Mouse (Mus musculus) liver, embryonic 14.5 days (tissue): ENCODE data around the gene Olfr348. TPM values are rescaled to one million over a fixed set of nuclear protein-coding genes. Genes with fewer than 3 reads are reported as not detected.

ENCODE experiments used
- ATAC-seq: fragments of 200-750 bp; cut with Nextera tagmentation; 2 replicates; pipeline ENCODE4 v1.8.0; 2017; ENCODE audit warnings: moderate number of reproducible peaks, mild to moderate bottlenecking, moderate library complexity; ENCODE audit not compliant: insufficient read depth
- DNase-seq, 3 experiments: peaks; one replicate each; pipeline ENCODE4 v3.0.0-alpha.2; 2012 to 2013; ENCODE audit warnings: low read depth in 3 of 3, low spot score in 3 of 3
- H3K27ac ChIP-seq: fragments of 300-500 bp; sonication (generic); 2 replicates; pipeline ENCODE4 v1.5.1; 2014; ENCODE audit warnings: moderate library complexity, mild to moderate bottlenecking, control low read depth, inconsistent platforms
- H3K27me3 ChIP-seq: fragments of 300-500 bp; sonication (generic); 2 replicates; pipeline ENCODE4 v1.6.1; 2014; ENCODE audit warnings: mild to moderate bottlenecking, low read length, moderate library complexity; ENCODE audit not compliant: control insufficient read depth, insufficient read depth
- H3K36me3 ChIP-seq: fragments of 300-500 bp; sonication (generic); replicated peaks from 2 replicates; pipeline ENCODE4 v1.6.1; 2014; ENCODE audit warnings: low read depth; ENCODE audit not compliant: control insufficient read depth, insufficient read depth
- H3K4me1 ChIP-seq, 2 experiments: fragments of 200-500 bp in 1 of 2; fragments of 300-500 bp in 1 of 2; sonication (generic) in 1 of 2; replicated peaks; 2 replicates each; pipeline ENCODE4 v1.6.1; 2012 to 2014; ENCODE audit warnings: antibody characterized with exemption in 1 of 2, inconsistent platforms in 1 of 2, low read length in 1 of 2; ENCODE audit not compliant: control insufficient read depth in 2 of 2, insufficient read depth in 2 of 2
- H3K4me2 ChIP-seq: fragments of 300-500 bp; sonication (generic); 2 replicates; pipeline ENCODE4 v1.6.1; 2014; ENCODE audit warnings: low read depth, mild to moderate bottlenecking, control low read depth, moderate library complexity
- H3K4me3 ChIP-seq, 2 experiments: fragments of 200-500 bp in 1 of 2; fragments of 300-500 bp in 1 of 2; sonication (generic) in 1 of 2; 2 replicates each; pipeline ENCODE4 v1.5.1; 2012 to 2014; ENCODE audit warnings: low read depth in 2 of 2, low read length in 2 of 2, mild to moderate bottlenecking in 2 of 2, control low read depth in 1 of 2, inconsistent platforms in 1 of 2, moderate library complexity in 1 of 2; ENCODE audit not compliant: insufficient read depth in 1 of 2
- H3K9ac ChIP-seq: fragments of 300-500 bp; sonication (generic); replicated peaks from 2 replicates; pipeline ENCODE4 v1.6.1; 2014; ENCODE audit warnings: mild to moderate bottlenecking, control low read depth, moderate library complexity
- H3K9me3 ChIP-seq: fragments of 300-500 bp; sonication (generic); 2 replicates; pipeline ENCODE4 v1.6.1; 2016; ENCODE audit warnings: low read length, mixed read lengths; ENCODE audit not compliant: control insufficient read depth
- CTCF ChIP-seq: IDR thresholded peaks from 2 replicates; pipeline ENCODE4 v1.5.1; 2016; ENCODE audit warnings: antibody characterized with exemption, low read depth, control low read depth
- EP300 ChIP-seq: IDR thresholded peaks from 2 replicates; pipeline ENCODE4 v1.6.1; 2016; ENCODE audit warnings: antibody characterized with exemption, low read depth
- WGBS: fragments of 180-500 bp; shearing (Covaris S2); extraction: QIAGEN DNeasy Blood & Tissue Kit; methylation state at CpG from one replicate; pipeline ENCODE4 v1.1.7; 2014; ENCODE audit not compliant: insufficient replicate concordance; 5-methylcytosine and 5-hydroxymethylcytosine counted together
- polyA plus RNA-seq, 2 experiments: library from polyadenylated mRNA; depleted of rRNA in 1 of 2; stranded (reverse) in 1 of 2; unstranded in 1 of 2; fragments of >200 nt; fragmentation: Nextera tagmentation in 1 of 2; extraction: Ambion mirVana in 1 of 2; gene quantifications; 2 replicates each; pipeline versions ENCODE4 v1.2.1 to v1.2.3; 2012 to 2014

Olfr348 gene
- not detected in 2 replicates for polyA plus RNA-seq (2012; rRNA removed)
- polyA plus RNA-seq (2014; fragmentation: Nextera tagmentation; extraction: Ambion mirVana) = not detected in 2 replicates

GRCm38 (mm10) chr2:36783976-36784375, at the start of gene Olfr348:
TSS of gene Olfr348 (plus strand) at chr2:36784276.
- WGBS = 48% methylated on average over 2 of the region's 2 CpGs
- Histone ChIP-seq H3K36me3 (no peaks in the 10 kb centered on the region), H3K9ac (no peak within 1 kb of the TSS), H3K27ac (no peak within 1 kb of the TSS), H3K4me3 (no peak within 1 kb of the TSS), H3K9me3 (no peaks in the 10 kb centered on the region), H3K4me2 (no peak within 1 kb of the TSS), H3K4me1 (no peaks in the 10 kb centered on the region), H3K27me3 (no peaks in the 10 kb centered on the region)
- ATAC-seq = no peak
- no peak for DNase-seq
- TF ChIP-seq CTCF (no peak), EP300 (no peak)

- WGBS = 39% methylated on average over 3 of the region's 3 CpGs
- no peaks in the 10 kb centered on the region for H3K9me3 ChIP-seq
- DNase-seq (no peak), ATAC-seq (no peak)
- H3K4me2 ChIP-seq = no peak overlapping the region
- H3K36me3 ChIP-seq = no peaks in the 10 kb centered on the region
- no peaks in the 10 kb centered on the region for H3K27me3 ChIP-seq
- no peak overlapping the region for H3K4me3 ChIP-seq
- H3K4me1 ChIP-seq = no peaks in the 10 kb centered on the region
- H3K9ac ChIP-seq = no peak overlapping the region
- no peak for TF ChIP-seq EP300
- TF ChIP-seq CTCF = no peak
- H3K27ac ChIP-seq = no peak overlapping the region
These were observed 47.9 kb upstream of the Olfr348 start for GRCm38 (mm10) chr2:36736226-36736625.

DNA sequence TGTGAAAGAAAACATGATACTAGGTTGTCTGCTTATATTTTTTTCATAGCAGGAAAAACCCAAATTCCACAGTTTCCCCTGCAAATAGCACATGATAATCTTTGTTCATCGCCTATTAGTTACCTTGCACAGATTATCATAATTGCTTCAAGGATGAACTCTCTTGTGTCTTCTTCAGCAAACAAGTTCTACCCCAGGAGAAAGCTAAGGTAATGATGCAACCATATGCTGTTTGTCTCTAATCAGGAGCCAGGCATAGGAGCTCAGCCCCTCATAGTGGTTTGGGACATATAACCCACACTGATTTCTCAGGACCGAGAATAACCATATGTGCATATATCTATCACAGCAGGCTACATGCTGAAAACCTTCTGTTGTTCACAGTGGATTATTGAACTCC, 6.2 kb downstream of the Olfr348 start, which contains the start of gene Olfr50:
Gene Olfr50, plus strand, starts transcription at position 301 of the 400 bp plus-strand sequence.
- no peak for ATAC-seq
- TF ChIP-seq CTCF (no peak), EP300 (no peak)
- Histone ChIP-seq H3K4me1 (no peaks in the 10 kb centered on the region), H3K36me3 (no peaks in the 10 kb centered on the region), H3K9ac (no peak within 1 kb of the TSS), H3K27me3 (no peaks in the 10 kb centered on the region), H3K9me3 (no peaks in the 10 kb centered on the region), H3K27ac (no peak within 1 kb of the TSS), H3K4me3 (no peak within 1 kb of the TSS), H3K4me2 (no peak within 1 kb of the TSS)
- DNase-seq = no peak
- 47% methylated on average over 2 of the region's 2 CpGs for WGBS

- Histone ChIP-seq H3K27ac (no peak within 1 kb of the TSS), H3K36me3 (no peaks in the 10 kb centered on the region), H3K4me1 (no peaks in the 10 kb centered on the region), H3K9me3 (no peaks in the 10 kb centered on the region), H3K27me3 (no peaks in the 10 kb centered on the region), H3K4me2 (no peak within 1 kb of the TSS), H3K4me3 (no peak within 1 kb of the TSS), H3K9ac (no peak within 1 kb of the TSS)
- DNase-seq = no peak
- no peak for TF ChIP-seq CTCF
- TF ChIP-seq EP300 = no peak
- WGBS = 36% methylated on average over 1 of the region's 1 CpGs
- no peak for ATAC-seq
These were observed 32.9 kb downstream of the Olfr348 start, which contains the start of gene Olfr3 for GRCm38 (mm10) chr2:36816932-36817331. TSS of gene Olfr3 (minus strand) at chr2:36817032.

Other genes with a start within 250 kb of the Olfr348 start
- not detected in 2 replicates for gene Olfr344, start 217.6 kb upstream of the Olfr348 start, polyA plus RNA-seq (2012; rRNA removed)
- not detected in 2 replicates for gene Olfr344, start 217.6 kb upstream of the Olfr348 start, polyA plus RNA-seq (2014; fragmentation: Nextera tagmentation; extraction: Ambion mirVana)
- not detected in 2 replicates for gene Olfr345, start 144.2 kb upstream of the Olfr348 start, polyA plus RNA-seq (2012; rRNA removed)
- not detected in 2 replicates for gene Olfr345, start 144.2 kb upstream of the Olfr348 start, polyA plus RNA-seq (2014; fragmentation: Nextera tagmentation; extraction: Ambion mirVana)
- not detected in 2 replicates for gene Olfr346, start 98.5 kb upstream of the Olfr348 start, polyA plus RNA-seq (2012; rRNA removed)
- gene Olfr346, start 98.5 kb upstream of the Olfr348 start, polyA plus RNA-seq (2014; fragmentation: Nextera tagmentation; extraction: Ambion mirVana) = not detected in 2 replicates
- not detected in 2 replicates for gene Olfr347, start 52.4 kb upstream of the Olfr348 start, polyA plus RNA-seq (2012; rRNA removed)
- gene Olfr347, start 52.4 kb upstream of the Olfr348 start, polyA plus RNA-seq (2014; fragmentation: Nextera tagmentation; extraction: Ambion mirVana) = not detected in 2 replicates
- gene Olfr50, start 6.3 kb downstream of the Olfr348 start, polyA plus RNA-seq (2012; rRNA removed) = not detected in 2 replicates
- gene Olfr50, start 6.3 kb downstream of the Olfr348 start, polyA plus RNA-seq (2014; fragmentation: Nextera tagmentation; extraction: Ambion mirVana) = not detected in 2 replicates
- not detected in 2 replicates for gene Olfr3, start 32.8 kb downstream of the Olfr348 start, polyA plus RNA-seq (2012; rRNA removed)
- gene Olfr3, start 32.8 kb downstream of the Olfr348 start, polyA plus RNA-seq (2014; fragmentation: Nextera tagmentation; extraction: Ambion mirVana) = not detected in 2 replicates
- gene Olfr350, start 62.0 kb downstream of the Olfr348 start, polyA plus RNA-seq (2012; rRNA removed) = not detected in 2 replicates
- gene Olfr350, start 62.0 kb downstream of the Olfr348 start, polyA plus RNA-seq (2014; fragmentation: Nextera tagmentation; extraction: Ambion mirVana) = not detected in 2 replicates
- gene Olfr351, start 78.4 kb downstream of the Olfr348 start, polyA plus RNA-seq (2012; rRNA removed) = not detected in 2 replicates
- gene Olfr351, start 78.4 kb downstream of the Olfr348 start, polyA plus RNA-seq (2014; fragmentation: Nextera tagmentation; extraction: Ambion mirVana) = not detected in 2 replicates
- gene Olfr352, start 84.2 kb downstream of the Olfr348 start, polyA plus RNA-seq (2012; rRNA removed) = not detected in 2 replicates
- not detected in 2 replicates for gene Olfr352, start 84.2 kb downstream of the Olfr348 start, polyA plus RNA-seq (2014; fragmentation: Nextera tagmentation; extraction: Ambion mirVana)
- gene Olfr353, start 108.7 kb downstream of the Olfr348 start, polyA plus RNA-seq (2012; rRNA removed) = not detected in 2 replicates
- gene Olfr353, start 108.7 kb downstream of the Olfr348 start, polyA plus RNA-seq (2014; fragmentation: Nextera tagmentation; extraction: Ambion mirVana) = not detected in 2 replicates
- gene Olfr354, start 121.4 kb downstream of the Olfr348 start, polyA plus RNA-seq (2012; rRNA removed) = not detected in 2 replicates
- gene Olfr354, start 121.4 kb downstream of the Olfr348 start, polyA plus RNA-seq (2014; fragmentation: Nextera tagmentation; extraction: Ambion mirVana) = not detected in 2 replicates
- gene Olfr355, start 144.6 kb downstream of the Olfr348 start, polyA plus RNA-seq (2012; rRNA removed) = not detected in 2 replicates
- not detected in 2 replicates for gene Olfr355, start 144.6 kb downstream of the Olfr348 start, polyA plus RNA-seq (2014; fragmentation: Nextera tagmentation; extraction: Ambion mirVana)
- not detected in 2 replicates for gene Olfr356, start 152.8 kb downstream of the Olfr348 start, polyA plus RNA-seq (2012; rRNA removed)
- gene Olfr356, start 152.8 kb downstream of the Olfr348 start, polyA plus RNA-seq (2014; fragmentation: Nextera tagmentation; extraction: Ambion mirVana) = not detected in 2 replicates
- gene Olfr357, start 209.6 kb downstream of the Olfr348 start, polyA plus RNA-seq (2012; rRNA removed) = not detected in 2 replicates
- not detected in 2 replicates for gene Olfr357, start 209.6 kb downstream of the Olfr348 start, polyA plus RNA-seq (2014; fragmentation: Nextera tagmentation; extraction: Ambion mirVana)
- not detected in 2 replicates for gene Olfr358, start 225.1 kb downstream of the Olfr348 start, polyA plus RNA-seq (2012; rRNA removed)
- not detected in 2 replicates for gene Olfr358, start 225.1 kb downstream of the Olfr348 start, polyA plus RNA-seq (2014; fragmentation: Nextera tagmentation; extraction: Ambion mirVana)